Mouse (Mus musculus): ENCODE measurements around the gene Arhgap35.

Gene Arhgap35

GRCm38 (mm10) chr7:16465568-16465967 lies 149.2 kb downstream of the Arhgap35 start:
- no peak for DNase-seq (ENCODE audit: low read depth)

- peak; percentile 48 for DNase-seq (ENCODE audit: low read depth)
Observed at GRCm38 (mm10) chr7:16465160-16465559, 149.6 kb downstream of the Arhgap35 start.

GRCm38 (mm10) chr7:16463214-16463613 lies 151.6 kb downstream of the Arhgap35 start:
- DNase-seq (ENCODE audit: low read depth) = peak; percentile 67

DNA sequence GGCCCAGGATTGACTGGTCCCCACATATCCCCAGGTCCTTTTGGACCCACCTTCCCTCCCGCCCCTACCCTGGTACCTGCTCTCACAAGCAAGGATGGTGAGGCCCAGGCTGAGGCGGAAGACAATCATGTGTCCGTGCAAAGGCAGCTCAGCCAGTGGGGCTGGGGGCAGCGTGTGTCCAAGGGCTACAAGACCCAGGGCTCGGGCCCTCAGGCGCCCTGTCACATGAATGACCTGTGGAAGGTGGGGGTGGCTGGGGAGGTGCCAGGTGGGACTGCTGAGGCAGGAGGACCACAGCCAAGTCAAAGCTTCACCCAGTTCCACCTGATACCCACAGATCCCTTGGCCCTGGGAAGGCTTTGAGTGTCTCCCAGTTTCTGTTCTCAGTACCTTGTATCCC lies 153.1 kb downstream of the Arhgap35 start:
- no peak for DNase-seq (ENCODE audit: low read depth)

DNA sequence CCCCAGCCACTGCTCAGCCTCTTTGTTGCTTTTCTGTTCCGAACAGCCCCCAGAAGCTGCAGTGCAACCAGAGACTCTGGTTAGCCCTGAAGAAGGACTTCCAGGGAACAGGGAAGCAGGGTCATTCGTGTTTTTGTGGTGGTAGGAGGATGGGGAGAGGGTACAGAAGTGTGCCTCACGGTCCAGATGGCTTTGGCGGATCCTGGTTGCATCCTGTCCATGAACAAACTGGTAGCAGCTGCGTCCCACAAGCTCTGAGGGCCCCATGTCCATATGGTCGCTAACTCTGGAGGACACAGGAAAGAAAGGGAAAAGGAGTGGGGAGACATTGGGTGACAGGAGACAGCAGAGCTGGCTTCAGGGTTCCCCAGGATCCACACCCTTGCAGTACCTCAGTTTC lies 153.6 kb downstream of the Arhgap35 start:
- no peak for DNase-seq (ENCODE audit: low read depth)

- DNase-seq (ENCODE audit: low read depth) = no peak
Observed at GRCm38 (mm10) chr7:16460566-16460965, 154.2 kb downstream of the Arhgap35 start.

DNA sequence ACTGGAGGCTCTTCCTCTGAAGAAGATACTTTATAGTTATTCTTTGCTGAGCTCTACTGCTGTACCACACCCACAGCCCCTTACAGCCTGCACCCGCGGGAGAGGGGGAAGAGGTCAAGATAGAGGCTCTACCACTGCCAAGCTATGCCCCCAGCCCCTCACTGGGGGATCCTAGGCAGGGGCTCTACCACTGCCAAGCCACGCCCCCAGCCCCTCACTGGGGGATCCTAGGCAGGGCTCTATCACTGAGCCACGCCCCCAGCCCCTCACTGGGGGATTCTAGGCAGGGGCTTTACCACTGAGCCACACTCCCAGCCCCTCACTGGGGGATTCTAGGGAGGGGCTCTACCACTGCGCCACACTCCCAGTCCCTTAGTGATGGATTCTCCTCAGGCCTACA lies 158.5 kb downstream of the Arhgap35 start:
- no peak for DNase-seq (ENCODE audit: low read depth)

DNA sequence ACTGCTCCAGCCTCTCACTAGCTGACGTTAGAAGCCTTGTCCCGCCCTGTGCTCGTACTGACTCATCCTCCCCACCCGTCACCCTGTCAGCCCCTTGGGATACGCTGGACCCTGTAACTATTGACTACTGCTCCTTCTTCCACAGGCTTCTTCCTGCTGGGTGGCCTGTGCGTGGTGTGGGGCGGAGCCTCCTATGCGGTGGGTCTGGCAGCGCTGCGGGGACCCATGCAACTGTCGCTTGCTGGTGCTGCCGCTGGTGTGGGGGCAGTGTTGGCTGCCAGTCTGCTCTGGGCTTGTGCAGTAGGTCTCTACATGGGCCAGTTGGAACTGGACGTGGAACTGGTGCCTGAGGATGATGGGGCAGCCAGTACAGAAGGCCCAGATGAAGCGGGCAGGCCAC lies 159.8 kb downstream of the Arhgap35 start:
- DNase-seq (ENCODE audit: low read depth) = no peak

GRCm38 (mm10) chr7:16453118-16453711 lies 161.6 kb downstream of the Arhgap35 start:
- peak; percentile 50 for DNase-seq (ENCODE audit: low read depth)

- peak; percentile 72 for DNase-seq (ENCODE audit: low read depth)
Observed at GRCm38 (mm10) chr7:16452587-16453073, 162.2 kb downstream of the Arhgap35 start, which contains the start of gene Tmem160. Gene Tmem160 (plus strand): TSS chr7:16452779.

DNA sequence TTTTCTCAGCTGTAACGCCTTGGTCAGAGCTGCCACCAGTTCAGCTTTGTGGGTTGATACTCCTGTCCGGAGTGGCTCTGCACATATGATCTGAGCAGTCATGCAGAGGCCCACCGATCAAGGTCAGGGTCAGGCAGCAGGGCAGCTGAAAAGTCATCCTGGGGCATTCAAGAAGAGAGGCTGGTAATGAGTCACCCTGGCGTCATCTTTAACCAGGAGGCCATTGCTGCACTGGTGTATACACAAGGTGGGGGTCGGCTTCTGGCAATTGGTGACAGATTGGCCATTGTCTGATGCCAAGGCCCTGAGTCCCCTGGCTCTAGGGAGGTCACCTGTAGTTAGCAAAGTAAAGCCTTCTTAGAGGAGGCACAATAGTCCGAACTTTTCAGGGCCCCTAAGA lies 163.1 kb downstream of the Arhgap35 start:
- DNase-seq (ENCODE audit: low read depth) = no peak

Data from c-Kit-positive CD71-negative TER-119-negative erythroid progenitor cells, embryonic 14.5 days (primary cell).